Mouse (Mus musculus): ENCODE results near the gene Med20. TPM values are rescaled to one million over a fixed set of nuclear protein-coding genes. Genes with fewer than 3 reads are reported as not detected.
"Not testable (repeated sequence)": the region's sequence is repeated elsewhere in the genome, so short reads cannot be mapped to it uniquely, and the experiment has no call there.

The Med20 gene
- polyA plus RNA-seq, 1 experiment = not detected

- WGBS = under 1% methylated on average over 61 of the region's 61 CpGs
- TF ChIP-seq POLR2A (IDR thresholded peaks at IDR 0.05; ENCODE audit: insufficient read depth, low read depth, low read length) (no peak), CTCF (IDR thresholded peaks at IDR 0.05; ENCODE audit: insufficient read depth, low read depth, low read length) (no peak)
- Histone ChIP-seq H3K4me3 (ENCODE audit: insufficient read depth, low read depth, low read length) (peak overlapping the region; percentile 100), H3K27ac (ENCODE audit: insufficient read depth, low read depth, low read length) (no peak overlapping the region), H3K4me1 (ENCODE audit: control insufficient read depth, insufficient read depth, low read length) (peaks cover 12% of the 10 kb centered on the region)
Observed at GRCm38 (mm10) chr17:47629717-47630677, 18.6 kb downstream of the Med20 start.

GRCm38 (mm10) chr17:47630678-47631065 lies 19.3 kb downstream of the Med20 start, which contains the start of gene Usp49:
Gene Usp49 (plus strand): TSS chr17:47630690.
- Histone ChIP-seq H3K4me3 (ENCODE audit: insufficient read depth, low read depth, low read length) (peak within 1 kb of the TSS; percentile 100), H3K27ac (ENCODE audit: insufficient read depth, low read depth, low read length) (no peak within 1 kb of the TSS), H3K4me1 (ENCODE audit: control insufficient read depth, insufficient read depth, low read length) (peaks cover 12% of the 10 kb centered on the region)
- 1% methylated on average over 3 of the region's 3 CpGs for WGBS
- TF ChIP-seq POLR2A (IDR thresholded peaks at IDR 0.05; ENCODE audit: insufficient read depth, low read depth, low read length) = no peak
- no peak for TF ChIP-seq CTCF (IDR thresholded peaks at IDR 0.05; ENCODE audit: insufficient read depth, low read depth, low read length)

- H3K4me3 ChIP-seq (ENCODE audit: insufficient read depth, low read depth, low read length) = no peak overlapping the region
Observed at GRCm38 (mm10) chr17:47632181-47632840, 20.9 kb downstream of the Med20 start.

GRCm38 (mm10) chr17:47633999-47634770 lies 22.8 kb downstream of the Med20 start:
- Histone ChIP-seq H3K4me1 (ENCODE audit: control insufficient read depth, insufficient read depth, low read length) (peaks cover 8% of the 10 kb centered on the region), H3K4me3 (ENCODE audit: insufficient read depth, low read depth, low read length) (no peak overlapping the region), H3K27ac (ENCODE audit: insufficient read depth, low read depth, low read length) (no peak overlapping the region)
- no peak for TF ChIP-seq CTCF (IDR thresholded peaks at IDR 0.05; ENCODE audit: insufficient read depth, low read depth, low read length)
- no peak for TF ChIP-seq POLR2A (IDR thresholded peaks at IDR 0.05; ENCODE audit: insufficient read depth, low read depth, low read length)
- WGBS = 80% methylated on average over 7 of the region's 7 CpGs

More at GRCm38 (mm10) chr17:47632181-47632840, 20.9 kb downstream of the Med20 start:
- H3K4me1 ChIP-seq (ENCODE audit: control insufficient read depth, insufficient read depth, low read length) = peaks cover 12% of the 10 kb centered on the region
- no peak overlapping the region for H3K27ac ChIP-seq (ENCODE audit: insufficient read depth, low read depth, low read length)
- TF ChIP-seq POLR2A (IDR thresholded peaks at IDR 0.05; ENCODE audit: insufficient read depth, low read depth, low read length) = no peak
- no peak for TF ChIP-seq CTCF (IDR thresholded peaks at IDR 0.05; ENCODE audit: insufficient read depth, low read depth, low read length)
- WGBS = 77% methylated on average over 4 of the region's 4 CpGs

GRCm38 (mm10) chr17:47642992-47643391 lies 31.6 kb downstream of the Med20 start:
- 86% methylated on average over 2 of the region's 2 CpGs for WGBS
- Histone ChIP-seq H3K27ac (ENCODE audit: insufficient read depth, low read depth, low read length) (no peak overlapping the region), H3K4me1 (ENCODE audit: control insufficient read depth, insufficient read depth, low read length) (no peaks in the 10 kb centered on the region), H3K4me3 (ENCODE audit: insufficient read depth, low read depth, low read length) (no peak overlapping the region)
- TF ChIP-seq CTCF (IDR thresholded peaks at IDR 0.05; ENCODE audit: insufficient read depth, low read depth, low read length) = no peak
- no peak for TF ChIP-seq POLR2A (IDR thresholded peaks at IDR 0.05; ENCODE audit: insufficient read depth, low read depth, low read length)

- H3K27ac ChIP-seq (ENCODE audit: insufficient read depth, low read depth, low read length) = no peak overlapping the region
- no peak overlapping the region for H3K4me3 ChIP-seq (ENCODE audit: insufficient read depth, low read depth, low read length)
- 100% methylated on average over 1 of the region's 1 CpGs for WGBS
- H3K4me1 ChIP-seq (ENCODE audit: control insufficient read depth, insufficient read depth, low read length) = no peaks in the 10 kb centered on the region
- TF ChIP-seq CTCF (IDR thresholded peaks at IDR 0.05; ENCODE audit: insufficient read depth, low read depth, low read length) (no peak), POLR2A (IDR thresholded peaks at IDR 0.05; ENCODE audit: insufficient read depth, low read depth, low read length) (no peak)
Observed at GRCm38 (mm10) chr17:47646683-47647082, 35.3 kb downstream of the Med20 start.

GRCm38 (mm10) chr17:47648966-47649365 lies 37.6 kb downstream of the Med20 start:
- TF ChIP-seq CTCF (IDR thresholded peaks at IDR 0.05; ENCODE audit: insufficient read depth, low read depth, low read length) (no peak), POLR2A (IDR thresholded peaks at IDR 0.05; ENCODE audit: insufficient read depth, low read depth, low read length) (no peak)
- H3K4me1 ChIP-seq (ENCODE audit: control insufficient read depth, insufficient read depth, low read length) = no peaks in the 10 kb centered on the region

GRCm38 (mm10) chr17:47651953-47652352 lies 40.6 kb downstream of the Med20 start:
- Histone ChIP-seq H3K4me1 (ENCODE audit: control insufficient read depth, insufficient read depth, low read length) (no peaks in the 10 kb centered on the region), H3K27ac (ENCODE audit: insufficient read depth, low read depth, low read length) (no peak overlapping the region), H3K4me3 (ENCODE audit: insufficient read depth, low read depth, low read length) (no peak overlapping the region)
- no peak for TF ChIP-seq POLR2A (IDR thresholded peaks at IDR 0.05; ENCODE audit: insufficient read depth, low read depth, low read length)
- TF ChIP-seq CTCF (IDR thresholded peaks at IDR 0.05; ENCODE audit: insufficient read depth, low read depth, low read length) = no peak
- 93% methylated on average over 2 of the region's 2 CpGs for WGBS

More at GRCm38 (mm10) chr17:47648966-47649365, 37.6 kb downstream of the Med20 start:
- H3K27ac ChIP-seq (ENCODE audit: insufficient read depth, low read depth, low read length) = no peak overlapping the region
- H3K4me3 ChIP-seq (ENCODE audit: insufficient read depth, low read depth, low read length) = no peak overlapping the region
- WGBS = 66% methylated on average over 4 of the region's 4 CpGs

GRCm38 (mm10) chr17:47654346-47654745 lies 43.0 kb downstream of the Med20 start:
- 96% methylated on average over 8 of the region's 8 CpGs for WGBS
- H3K27ac ChIP-seq (ENCODE audit: insufficient read depth, low read depth, low read length); H3K4me3 ChIP-seq (ENCODE audit: insufficient read depth, low read depth, low read length); H3K4me1 ChIP-seq (ENCODE audit: control insufficient read depth, insufficient read depth, low read length): not testable (repeated sequence)
